Mouse (Mus musculus) bone marrow, adult 2 months (tissue): ENCODE results near the gene Gp2.

ENCODE experiments used
- CTCF ChIP-seq: fragments of 200-500 bp; IDR thresholded peaks from 2 replicates; pipeline ENCODE4 v1.5.1; 2011; ENCODE audit warnings: low read length, control low read depth; ENCODE audit not compliant: control insufficient read depth, insufficient read depth
- POLR2A ChIP-seq: fragments of 200-500 bp; IDR thresholded peaks from 2 replicates; pipeline ENCODE4 v1.6.1; 2011; ENCODE audit warnings: low read depth, mild to moderate bottlenecking, control low read depth, low read length, borderline replicate concordance; ENCODE audit not compliant: control insufficient read depth

DNA sequence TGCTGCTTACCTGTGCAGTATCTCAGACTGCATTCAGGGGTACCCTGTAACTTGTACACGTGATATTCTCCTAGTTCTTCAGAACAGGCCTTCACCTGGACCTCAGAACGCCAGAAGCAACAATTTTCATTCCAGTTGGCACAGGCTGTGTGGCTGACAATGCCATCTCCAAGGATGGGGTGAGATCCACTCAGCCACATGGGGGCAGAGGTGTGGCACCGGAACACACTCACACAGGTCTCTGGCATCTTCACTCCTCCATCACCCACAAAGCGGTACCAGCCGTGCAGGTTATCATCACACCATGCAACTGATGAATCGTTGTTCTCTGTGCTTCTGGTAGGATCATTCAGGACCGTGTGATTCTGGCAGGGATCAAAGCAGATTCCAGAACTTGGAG, 4.9 kb downstream of the Gp2 start:
- TF ChIP-seq CTCF (no peak), POLR2A (no peak)
